Mouse (Mus musculus) ES-Bruce4 (cell line): ENCODE data around the gene Mgat3. TPM values are rescaled to one million over a fixed set of nuclear protein-coding genes. Genes with fewer than 3 reads are reported as not detected.

Source experiments
- H3K27ac ChIP-seq: 2 replicates; pipeline ENCODE4 v1.5.1; 2012; ENCODE audit warnings: low read length, inconsistent platforms; ENCODE audit not compliant: insufficient read depth
- H3K27me3 ChIP-seq: 2 replicates; pipeline ENCODE4 v1.6.1; 2012; ENCODE audit warnings: mild to moderate bottlenecking, low read length, inconsistent platforms; ENCODE audit not compliant: control insufficient read depth, poor library complexity, insufficient read depth, severe bottlenecking
- H3K36me3 ChIP-seq: 2 replicates; pipeline ENCODE4 v1.6.1; 2012; ENCODE audit warnings: inconsistent platforms, mild to moderate bottlenecking, low read length, moderate library complexity; ENCODE audit not compliant: control insufficient read depth, poor library complexity, insufficient read depth, severe bottlenecking
- H3K4me1 ChIP-seq: one replicate; pipeline ENCODE4 v1.8.1; 2011; ENCODE audit warnings: low read length; ENCODE audit not compliant: control insufficient read depth, insufficient read depth
- H3K4me3 ChIP-seq: 2 replicates; pipeline ENCODE4 v1.5.1; 2011; ENCODE audit warnings: low read depth, mild to moderate bottlenecking, low read length
- H3K9ac ChIP-seq: 2 replicates; pipeline ENCODE4 v1.6.1; 2012; ENCODE audit warnings: low read depth, mild to moderate bottlenecking, inconsistent platforms; ENCODE audit not compliant: poor library complexity, severe bottlenecking
- H3K9me3 ChIP-seq: replicated peaks from 2 replicates; pipeline ENCODE4 v1.6.1; 2012; ENCODE audit warnings: mild to moderate bottlenecking, low read length, inconsistent platforms; ENCODE audit not compliant: control insufficient read depth, poor library complexity, insufficient read depth, severe bottlenecking
- CTCF ChIP-seq: IDR thresholded peaks from one replicate; pipeline ENCODE4 v1.8.1; 2011; ENCODE audit warnings: low read depth, low read length
- EP300 ChIP-seq: IDR thresholded peaks from 2 replicates; pipeline ENCODE4 v1.6.1; 2011; ENCODE audit warnings: low read depth, low read length; ENCODE audit not compliant: insufficient read depth
- POLR2A ChIP-seq: IDR thresholded peaks from one replicate; pipeline ENCODE4 v1.8.1; 2011; ENCODE audit warnings: low read length; ENCODE audit not compliant: insufficient read depth
- polyA plus RNA-seq: library from polyadenylated mRNA; stranded (reverse); fragments of >200 nt; gene quantifications from 2 replicates; pipeline ENCODE4 v1.2.4, GENCODE M21; 2011; ENCODE audit warnings: low read depth; ENCODE audit not compliant: missing spikeins, insufficient read depth, insufficient read length

The Mgat3 gene
- polyA plus RNA-seq, 1 experiment: 6.2 TPM

- Histone ChIP-seq H3K9ac (peak within 1 kb of the TSS; percentile 84), H3K36me3 (peaks cover 45% of the 10 kb centered on the region), H3K27me3 (no peaks in the 10 kb centered on the region), H3K9me3 (no peaks in the 10 kb centered on the region), H3K4me3 (peak within 1 kb of the TSS; percentile 97), H3K27ac (no peak within 1 kb of the TSS), H3K4me1 (peaks cover 2% of the 10 kb centered on the region)
- TF ChIP-seq EP300: no peak
- TF ChIP-seq CTCF: no peak
- TF ChIP-seq POLR2A: no peak
Measured at GRCm38 (mm10) chr15:80235535-80235934, 62.0 kb downstream of the Mgat3 start, which contains the start of gene AC140267.1. Gene AC140267.1 (plus strand): TSS chr15:80235835.

- Histone ChIP-seq H3K9ac (no peak overlapping the region), H3K4me1 (no peaks in the 10 kb centered on the region), H3K27me3 (no peaks in the 10 kb centered on the region), H3K9me3 (no peaks in the 10 kb centered on the region), H3K36me3 (peaks cover 62% of the 10 kb centered on the region), H3K4me3 (no peak overlapping the region), H3K27ac (no peak overlapping the region)
- TF ChIP-seq CTCF: no peak
- no peak for TF ChIP-seq EP300
- no peak for TF ChIP-seq POLR2A
Measured at GRCm38 (mm10) chr15:80248135-80248534, 74.6 kb downstream of the Mgat3 start.

- no peaks in the 10 kb centered on the region for H3K4me1 ChIP-seq
- H3K4me3 ChIP-seq: no peak overlapping the region
- TF ChIP-seq CTCF (no peak), POLR2A (no peak), EP300 (no peak)
- H3K9me3 ChIP-seq: no peaks in the 10 kb centered on the region
- no peak overlapping the region for H3K9ac ChIP-seq
- H3K27me3 ChIP-seq: no peaks in the 10 kb centered on the region
- H3K36me3 ChIP-seq: peaks cover 58% of the 10 kb centered on the region
- no peak overlapping the region for H3K27ac ChIP-seq
Measured at GRCm38 (mm10) chr15:80248596-80248995, 75.1 kb downstream of the Mgat3 start.

GRCm38 (mm10) chr15:80249672-80250071, 76.2 kb downstream of the Mgat3 start:
- Histone ChIP-seq H3K27ac (no peak overlapping the region), H3K9me3 (no peaks in the 10 kb centered on the region), H3K27me3 (no peaks in the 10 kb centered on the region), H3K9ac (no peak overlapping the region), H3K4me3 (no peak overlapping the region), H3K36me3 (peaks cover 47% of the 10 kb centered on the region), H3K4me1 (no peaks in the 10 kb centered on the region)
- TF ChIP-seq POLR2A (no peak), EP300 (no peak), CTCF (no peak)

GRCm38 (mm10) chr15:80250586-80250985, 77.1 kb downstream of the Mgat3 start:
- Histone ChIP-seq H3K27me3 (no peaks in the 10 kb centered on the region), H3K4me3 (no peak overlapping the region), H3K36me3 (peaks cover 46% of the 10 kb centered on the region), H3K9ac (no peak overlapping the region), H3K9me3 (no peaks in the 10 kb centered on the region), H3K27ac (no peak overlapping the region), H3K4me1 (no peaks in the 10 kb centered on the region)
- TF ChIP-seq EP300: no peak

GRCm38 (mm10) chr15:80253530-80253929, 80.0 kb downstream of the Mgat3 start:
- Histone ChIP-seq H3K27ac (no peak overlapping the region), H3K36me3 (peaks cover 45% of the 10 kb centered on the region), H3K4me1 (no peaks in the 10 kb centered on the region), H3K9ac (no peak overlapping the region), H3K4me3 (no peak overlapping the region), H3K27me3 (no peaks in the 10 kb centered on the region), H3K9me3 (no peaks in the 10 kb centered on the region)
- TF ChIP-seq EP300: no peak
- TF ChIP-seq CTCF: no peak
- no peak for TF ChIP-seq POLR2A
